Mouse (Mus musculus): ENCODE data around the gene Pitpnm1.

Pitpnm1 gene

DNA sequence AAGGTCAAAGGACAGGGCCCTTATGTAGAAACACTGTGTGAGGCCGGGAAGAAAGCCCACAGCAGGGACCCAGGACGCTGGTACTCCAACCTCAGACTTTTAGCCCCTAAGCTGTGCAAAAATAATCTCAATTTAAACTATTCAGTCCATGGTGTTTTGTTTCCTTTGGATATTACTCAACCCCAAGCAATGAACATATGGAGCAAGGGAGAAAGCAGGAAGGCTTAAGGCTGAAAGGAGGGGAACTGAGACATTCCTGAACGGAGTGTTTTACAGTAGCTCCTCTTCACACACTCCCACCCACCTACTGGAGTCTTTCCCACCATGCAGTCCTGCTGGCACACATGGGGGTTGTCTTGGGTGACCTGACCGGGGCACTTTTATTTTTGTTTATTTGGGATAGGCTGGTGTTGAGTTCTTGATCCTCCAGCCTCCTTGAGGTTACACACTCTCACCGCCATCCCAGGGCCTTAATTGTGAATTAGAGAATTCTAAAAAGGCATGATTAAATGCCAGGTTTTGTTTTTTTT is 5.0 kb upstream of the Pitpnm1 start:
- no peak for DNase-seq (ENCODE audit: low spot score in 2 of 2)

DNA sequence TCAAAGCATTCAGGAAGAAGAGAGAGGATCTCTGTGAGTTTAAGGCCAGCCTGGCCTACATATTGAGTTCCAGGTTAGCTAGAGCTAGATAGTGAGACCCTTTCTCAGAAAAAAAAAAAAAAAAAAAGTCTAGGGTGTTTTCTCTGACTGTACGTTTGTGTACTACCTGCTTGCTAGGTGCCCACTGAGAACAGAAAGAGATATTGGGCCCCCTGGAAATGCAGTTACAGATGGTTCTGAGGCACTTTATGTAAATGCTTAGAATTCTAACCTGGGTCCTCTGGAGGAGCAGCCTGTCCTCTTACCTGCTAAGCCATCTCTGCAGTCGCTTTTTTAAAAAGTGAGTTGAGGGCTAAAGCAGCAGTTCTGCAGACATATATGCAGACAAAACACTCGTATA is 4.0 kb upstream of the Pitpnm1 start:
- DNase-seq (ENCODE audit: low spot score in 2 of 2): no peak

DNA sequence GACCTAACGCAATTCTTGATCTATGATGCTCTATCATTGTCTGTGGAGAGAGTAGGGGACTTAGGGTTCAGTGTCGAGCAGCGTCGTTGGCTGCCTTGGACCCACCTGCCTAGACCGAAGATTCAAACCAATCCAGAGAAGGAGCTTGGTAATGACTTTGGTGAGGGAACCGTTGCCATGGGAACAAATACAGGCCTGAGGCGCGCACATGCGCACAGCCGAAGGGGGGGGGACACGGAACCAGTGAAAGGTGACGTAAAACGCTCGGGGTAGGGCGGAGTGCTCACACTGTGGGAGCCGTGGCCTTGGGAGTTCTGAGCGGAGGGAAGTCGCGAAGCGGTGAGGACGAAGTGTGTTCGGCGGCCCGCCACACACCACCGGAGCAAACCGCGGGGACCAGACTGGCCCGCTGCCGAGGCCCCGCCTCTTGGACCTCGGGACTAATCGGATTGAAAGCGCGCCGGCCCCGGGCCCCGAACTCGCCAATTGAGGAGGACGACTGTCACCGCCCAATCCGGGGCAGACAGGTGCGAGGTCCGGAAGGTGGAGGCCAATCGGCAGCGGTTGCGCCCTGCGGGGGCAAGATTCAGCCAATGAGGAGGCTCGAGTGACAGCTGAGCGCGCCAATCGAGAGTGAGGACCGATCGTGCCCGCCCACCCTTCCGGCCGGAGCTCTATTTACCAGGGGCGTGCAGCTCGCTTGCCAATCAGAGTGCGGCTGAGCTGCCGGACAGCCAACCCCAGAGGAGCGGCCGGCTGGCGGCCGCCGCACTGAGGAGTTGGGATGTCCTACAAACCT is 3.0 kb upstream of the Pitpnm1 start, which contains the start of gene Cdk2ap2:
Gene Cdk2ap2, plus strand, starts transcription at position 541 of the 799 bp plus-strand sequence.
- peak; percentile 99 to 100 for DNase-seq (ENCODE audit: low spot score in 2 of 2)

DNA sequence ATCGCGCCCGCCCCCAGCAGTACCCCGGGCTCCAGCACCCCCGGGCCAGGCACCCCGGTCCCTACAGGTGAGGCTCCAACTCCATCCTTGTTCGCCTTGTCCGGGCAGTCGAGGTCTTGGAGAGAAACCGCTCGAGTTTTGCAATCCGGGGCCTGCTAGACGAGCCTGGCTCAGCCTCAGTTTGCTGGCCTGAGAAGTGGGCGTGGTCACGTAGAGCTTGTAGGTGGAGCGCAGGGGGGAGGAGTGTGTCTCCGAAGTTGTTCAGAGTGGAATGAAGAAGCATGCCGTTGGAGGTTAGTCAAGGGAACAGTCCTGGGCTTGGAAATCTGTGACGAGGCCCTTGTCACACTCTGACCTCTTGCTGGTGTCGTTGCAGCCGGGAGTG is 2.4 kb upstream of the Pitpnm1 start:
- DNase-seq (ENCODE audit: low spot score in 2 of 2): peak; percentile 88 to 93

DNA sequence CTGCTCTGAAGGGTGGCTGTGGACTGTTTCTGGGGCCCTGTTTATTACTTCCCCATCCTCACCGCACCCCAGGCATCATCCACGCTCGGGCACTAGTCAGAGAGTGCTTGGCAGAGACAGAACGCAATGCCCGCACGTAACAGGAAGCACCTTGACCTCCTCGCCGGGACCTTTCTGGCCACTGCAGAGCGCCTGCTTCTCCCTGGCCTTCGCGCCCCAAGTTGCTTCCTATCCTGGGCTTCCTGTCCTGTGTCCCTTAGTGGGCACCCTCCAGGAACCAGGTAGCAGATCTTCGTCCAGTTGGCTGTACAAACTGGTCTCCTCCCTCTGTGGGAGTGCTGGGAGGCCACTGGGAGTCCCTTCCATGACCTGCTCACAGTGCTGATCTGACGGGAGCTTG is 1.4 kb upstream of the Pitpnm1 start:
- peak in 1 of 2 experiments; percentile 78 for DNase-seq (ENCODE audit: low spot score in 2 of 2)

DNA sequence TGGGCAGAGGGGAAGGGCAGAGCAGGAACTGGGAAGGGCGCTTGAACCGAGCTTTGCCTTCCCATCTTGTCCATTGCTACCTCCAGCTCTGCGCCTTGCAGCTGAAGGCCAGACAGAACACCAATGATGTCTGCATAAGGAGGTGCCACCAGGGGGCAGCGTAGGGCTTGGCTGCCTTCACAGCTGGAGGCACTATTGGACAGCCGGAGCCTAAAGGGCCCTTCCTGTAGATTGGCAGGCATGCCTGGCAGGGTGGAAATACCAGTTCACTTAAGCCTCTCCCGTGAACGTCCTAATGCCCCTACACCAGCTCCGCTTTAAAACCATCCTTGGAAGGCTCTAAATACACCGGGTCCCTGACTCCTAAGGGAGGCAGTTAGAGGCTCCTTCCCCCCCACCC is 742 bp upstream of the Pitpnm1 start:
- peak; percentile 96 to 99 for DNase-seq (ENCODE audit: low spot score in 2 of 2)

DNA sequence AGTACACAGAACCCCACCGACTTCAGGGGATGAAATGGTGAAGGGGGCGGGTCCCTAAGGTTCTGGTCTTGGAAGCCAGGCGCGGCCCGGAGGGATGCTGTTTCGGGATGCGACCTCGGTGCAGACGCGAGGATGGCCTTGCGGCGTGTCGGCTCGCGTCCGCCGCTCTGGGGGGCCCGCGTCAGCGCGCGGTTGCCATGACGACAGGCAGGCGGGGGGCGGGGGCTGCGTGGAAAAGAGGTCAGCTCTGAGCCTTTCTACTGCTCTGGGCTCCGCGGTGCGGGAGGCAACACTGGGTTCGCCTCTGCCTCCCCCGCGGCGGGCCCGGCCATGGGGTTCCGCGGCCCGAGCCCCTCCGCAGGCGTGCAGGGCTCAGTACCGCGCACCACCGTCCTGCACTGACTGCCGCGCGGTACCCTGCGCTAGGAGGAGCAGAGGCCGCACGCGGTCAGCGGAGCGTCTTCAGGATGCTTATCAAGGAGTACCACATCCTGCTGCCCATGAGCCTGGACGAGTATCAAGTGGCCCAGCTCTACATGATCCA is 992 bp downstream of the Pitpnm1 start:
- peak in 1 of 2 experiments; percentile 73 for DNase-seq (ENCODE audit: low spot score in 2 of 2)

DNA sequence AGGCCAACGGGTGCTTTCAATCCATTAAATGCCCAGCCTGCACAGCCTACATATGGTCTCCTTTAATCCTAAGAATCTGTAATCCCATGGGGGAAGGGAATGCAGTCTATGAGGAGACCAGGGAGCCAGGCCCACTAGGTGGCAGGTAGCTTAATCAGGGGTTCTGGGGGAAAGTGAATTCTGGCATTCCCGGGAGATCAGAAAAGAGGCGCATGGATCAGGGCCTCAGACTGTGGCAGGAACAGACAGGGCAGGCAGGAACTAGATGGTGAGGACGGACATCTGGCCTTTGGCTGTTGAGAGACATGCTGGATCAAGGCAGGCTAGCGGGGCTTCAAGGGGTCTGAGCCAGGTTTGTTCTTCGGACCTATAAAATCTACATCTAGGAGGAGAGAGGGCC is 1.7 kb downstream of the Pitpnm1 start:
- no peak for DNase-seq (ENCODE audit: low spot score in 2 of 2)

DNA sequence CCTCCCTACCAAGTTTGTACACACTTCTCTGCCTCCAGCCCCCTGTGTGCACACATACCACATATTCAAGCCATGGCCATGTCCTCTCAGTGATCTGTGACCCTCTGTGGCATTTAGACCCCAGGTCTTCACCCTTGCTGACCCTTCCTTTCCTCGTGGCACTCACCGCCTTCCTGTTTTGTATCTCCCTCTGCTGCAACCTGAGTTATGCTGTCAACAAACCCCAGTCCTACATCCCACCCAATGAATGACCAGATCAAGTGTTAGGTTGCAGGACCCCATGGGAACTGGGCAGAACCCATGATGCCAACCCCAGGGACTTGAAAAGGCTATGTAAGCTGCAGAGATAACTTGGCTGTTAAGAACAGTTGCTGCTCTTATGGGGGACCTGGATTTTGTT is 2.3 kb downstream of the Pitpnm1 start:
- no peak for DNase-seq (ENCODE audit: low spot score in 2 of 2)

DNA sequence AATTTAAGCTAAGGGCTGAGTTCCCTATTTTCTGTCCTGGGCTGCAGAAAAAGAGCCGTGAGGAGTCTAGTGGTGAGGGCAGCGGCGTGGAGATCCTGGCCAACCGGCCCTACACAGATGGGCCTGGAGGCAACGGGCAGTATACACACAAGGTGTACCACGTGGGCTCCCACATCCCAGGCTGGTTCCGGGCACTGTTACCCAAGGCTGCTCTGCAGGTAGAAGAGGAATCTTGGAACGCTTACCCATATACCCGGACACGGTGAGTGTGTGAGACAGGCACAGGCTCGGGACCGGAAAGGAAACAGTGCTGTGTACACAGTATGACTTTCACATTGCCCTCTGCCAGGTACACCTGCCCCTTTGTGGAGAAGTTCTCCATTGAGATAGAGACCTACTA is 2.8 kb downstream of the Pitpnm1 start:
- DNase-seq (ENCODE audit: low spot score in 2 of 2): no peak

DNA sequence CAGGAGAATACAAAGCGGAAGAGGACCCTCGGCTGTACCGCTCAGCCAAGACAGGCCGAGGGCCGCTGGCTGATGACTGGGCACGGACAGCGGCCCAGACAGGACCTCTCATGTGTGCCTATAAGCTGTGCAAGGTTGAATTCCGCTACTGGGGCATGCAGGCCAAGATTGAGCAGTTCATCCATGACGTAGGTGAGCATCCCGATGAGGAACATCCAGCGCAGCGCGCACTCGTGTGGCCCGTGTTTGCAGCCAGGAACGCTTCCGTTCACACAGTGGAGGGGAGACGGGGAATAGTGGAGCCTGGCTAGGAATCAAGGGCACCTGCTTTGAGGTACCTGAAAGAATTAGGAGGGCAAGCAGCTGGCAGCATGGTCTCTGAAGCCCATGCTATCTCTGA is 3.5 kb downstream of the Pitpnm1 start:
- no peak for DNase-seq (ENCODE audit: low spot score in 2 of 2)

DNA sequence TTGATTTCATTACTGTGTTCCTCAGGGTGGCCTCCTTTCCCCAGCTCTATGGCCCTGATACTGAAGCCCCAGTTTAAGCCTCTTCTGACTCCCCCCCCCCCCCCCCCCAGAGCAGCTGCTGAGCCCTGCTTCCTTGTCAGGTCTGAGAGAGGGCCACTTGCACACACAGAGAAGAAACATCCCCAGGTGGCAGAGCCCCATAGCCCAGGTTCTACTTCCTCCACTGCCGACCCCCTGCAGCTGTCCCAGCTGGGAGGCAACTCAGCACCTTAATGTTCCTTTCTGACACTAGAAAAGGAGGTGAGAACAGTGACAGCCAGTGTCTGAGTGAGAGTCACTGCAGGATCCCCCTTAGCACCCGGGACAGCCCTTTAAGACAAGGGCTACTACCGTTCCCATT is 4.0 kb downstream of the Pitpnm1 start:
- no peak for DNase-seq (ENCODE audit: low spot score in 2 of 2)

DNA sequence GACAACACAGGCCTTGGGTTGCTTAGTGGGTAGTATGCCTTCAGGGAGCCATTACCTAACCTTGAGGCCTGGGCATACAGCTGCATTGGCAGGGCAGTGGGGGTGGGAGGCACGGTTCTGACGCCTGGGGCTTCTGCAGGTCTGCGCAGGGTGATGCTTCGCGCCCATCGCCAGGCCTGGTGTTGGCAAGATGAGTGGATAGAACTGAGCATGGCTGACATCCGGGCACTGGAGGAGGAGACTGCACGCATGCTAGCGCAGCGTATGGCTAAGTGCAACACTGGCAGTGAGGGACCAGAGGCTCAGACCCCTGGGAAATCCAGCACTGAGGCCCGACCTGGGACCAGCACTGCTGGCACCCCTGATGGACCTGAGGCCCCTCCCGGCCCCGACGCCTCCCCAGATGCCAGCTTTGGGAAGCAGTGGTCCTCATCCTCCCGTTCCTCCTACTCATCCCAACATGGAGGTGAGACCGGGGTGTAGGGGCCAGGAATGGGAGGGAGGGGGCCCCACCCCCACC is 4.9 kb downstream of the Pitpnm1 start:
- no peak for DNase-seq (ENCODE audit: low spot score in 2 of 2)

DNA sequence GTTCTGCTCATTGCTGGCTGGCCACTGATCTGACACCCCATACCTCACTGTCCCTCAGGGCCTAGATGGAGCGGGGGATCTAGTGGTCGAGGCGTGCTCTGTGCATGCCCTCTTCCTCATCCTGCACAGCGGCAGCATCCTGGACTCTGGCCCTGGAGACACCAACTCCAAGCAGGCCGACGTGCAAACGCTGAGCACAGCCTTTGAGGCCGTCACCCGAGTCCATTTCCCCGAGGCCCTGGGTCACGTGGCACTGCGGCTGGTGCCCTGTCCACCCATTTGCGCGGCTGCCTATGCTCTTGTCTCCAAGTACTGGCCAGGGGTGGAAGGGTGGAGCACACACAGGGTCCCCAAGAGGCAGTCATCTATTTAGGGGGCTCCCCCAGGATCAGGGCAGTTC is 6.9 kb downstream of the Pitpnm1 start:
- DNase-seq (ENCODE audit: low spot score in 2 of 2): peak in 1 of 2 experiments; percentile 60

DNA sequence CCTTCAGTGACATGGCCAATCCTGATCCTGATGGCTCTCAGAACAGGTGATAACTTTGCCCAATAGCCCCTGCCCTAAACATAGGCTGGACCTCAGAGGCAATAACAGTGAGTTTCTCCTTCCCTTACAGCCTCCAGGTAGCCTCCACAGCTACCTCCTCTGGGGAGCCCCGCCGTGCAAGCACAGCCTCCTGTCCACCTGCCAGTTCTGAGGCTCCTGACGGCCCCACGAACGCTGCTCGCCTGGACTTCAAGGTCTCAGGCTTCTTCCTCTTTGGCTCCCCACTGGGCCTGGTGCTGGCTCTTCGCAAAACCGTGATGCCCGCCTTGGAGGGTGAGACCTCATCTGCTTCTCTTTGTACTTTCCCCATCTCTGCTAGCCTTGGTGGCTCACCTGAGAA is 8.7 kb downstream of the Pitpnm1 start:
- DNase-seq (ENCODE audit: low spot score in 2 of 2): peak in 1 of 2 experiments; percentile 61

DNA sequence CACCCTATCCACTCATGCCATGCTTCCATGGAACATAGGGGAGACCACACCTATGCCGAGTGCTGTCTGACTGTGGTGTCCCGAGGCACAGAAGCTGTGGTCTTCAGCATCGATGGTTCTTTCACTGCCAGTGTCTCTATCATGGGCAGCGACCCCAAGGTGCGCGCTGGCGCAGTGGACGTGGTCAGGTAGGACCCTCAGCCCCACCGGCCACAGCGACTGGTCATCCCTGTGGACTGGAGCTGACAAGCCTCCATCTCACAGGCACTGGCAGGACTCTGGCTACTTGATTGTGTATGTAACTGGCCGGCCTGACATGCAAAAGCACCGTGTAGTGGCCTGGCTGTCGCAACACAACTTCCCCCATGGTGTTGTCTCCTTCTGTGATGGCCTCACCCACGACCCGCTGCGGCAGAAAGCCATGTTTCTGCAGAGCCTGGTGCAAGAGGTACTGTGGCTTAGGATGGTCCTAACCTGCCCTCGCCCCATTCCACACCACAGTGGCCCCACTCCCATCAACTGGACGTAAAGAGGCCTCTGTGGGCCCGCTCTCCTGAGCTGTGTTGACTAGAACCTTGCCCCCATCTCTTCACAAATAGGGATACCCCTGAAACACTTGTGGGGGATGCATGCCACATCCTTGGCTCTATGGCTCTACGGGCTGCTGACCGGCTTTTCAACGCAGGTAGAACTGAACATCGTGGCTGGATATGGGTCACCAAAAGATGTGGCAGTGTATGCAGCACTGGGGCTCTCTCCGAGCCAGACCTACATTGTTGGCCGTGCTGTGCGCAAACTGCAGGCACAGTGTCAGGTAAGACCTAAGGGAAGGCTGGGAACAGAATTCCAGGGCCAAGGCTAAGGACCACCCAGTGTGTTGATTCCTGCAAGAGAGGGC is 12.5 kb downstream of the Pitpnm1 start:
- DNase-seq (ENCODE audit: low spot score in 2 of 2): peak in 1 of 2 experiments; percentile 73

DNA sequence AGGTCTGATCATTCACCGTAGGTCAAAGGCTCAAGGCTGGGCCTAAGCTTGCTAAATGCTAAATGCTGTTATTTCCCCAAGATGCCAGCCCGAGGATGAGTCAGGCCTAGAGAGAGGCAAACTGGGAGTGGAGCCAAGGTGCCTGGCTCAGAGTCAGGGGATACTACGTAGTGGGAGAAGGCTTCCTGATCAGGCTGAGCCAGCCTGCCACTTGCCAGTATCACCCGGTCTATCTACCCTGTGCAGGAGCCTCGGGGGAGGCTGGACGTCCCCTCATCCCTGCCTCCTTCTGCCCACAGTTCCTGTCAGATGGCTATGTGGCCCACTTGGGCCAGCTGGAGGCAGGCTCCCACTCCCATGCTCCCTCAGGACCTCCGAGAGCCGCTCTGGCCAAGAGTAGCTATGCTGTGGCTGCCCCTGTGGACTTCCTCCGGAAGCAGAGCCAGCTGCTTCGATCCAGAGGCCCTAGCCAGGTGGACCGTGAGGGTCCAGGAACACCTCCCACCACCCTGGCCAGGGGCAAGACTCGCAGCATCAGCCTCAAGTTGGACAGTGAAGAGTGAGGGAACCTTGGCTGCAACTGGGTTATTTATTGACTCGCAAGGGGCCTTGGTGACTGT is 13.5 kb downstream of the Pitpnm1 start:
- peak; percentile 89 to 92 for DNase-seq (ENCODE audit: low spot score in 2 of 2)

DNA sequence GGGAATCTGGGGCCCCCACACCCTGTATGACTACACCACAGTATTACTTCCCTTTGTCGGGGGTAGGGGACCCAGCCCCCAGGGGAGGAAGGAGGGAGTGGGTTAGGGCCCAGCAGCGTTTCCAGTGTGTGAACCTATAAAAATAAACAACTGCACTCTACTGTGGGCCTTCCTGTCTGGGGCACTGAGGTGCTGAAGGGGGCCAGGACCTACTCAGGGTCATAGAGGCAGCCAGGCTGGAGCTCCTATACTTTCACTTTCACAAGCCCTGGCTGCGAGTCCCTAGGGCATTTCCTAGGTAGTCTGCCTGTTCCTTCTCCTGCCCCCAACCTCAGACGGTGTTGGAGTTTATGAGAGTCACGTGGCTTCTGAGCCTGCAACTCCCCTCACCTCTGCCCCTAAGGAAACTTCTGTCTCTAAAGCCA is 14.0 kb downstream of the Pitpnm1 start:
- DNase-seq (ENCODE audit: low spot score in 2 of 2): peak; percentile 66 to 80

DNA sequence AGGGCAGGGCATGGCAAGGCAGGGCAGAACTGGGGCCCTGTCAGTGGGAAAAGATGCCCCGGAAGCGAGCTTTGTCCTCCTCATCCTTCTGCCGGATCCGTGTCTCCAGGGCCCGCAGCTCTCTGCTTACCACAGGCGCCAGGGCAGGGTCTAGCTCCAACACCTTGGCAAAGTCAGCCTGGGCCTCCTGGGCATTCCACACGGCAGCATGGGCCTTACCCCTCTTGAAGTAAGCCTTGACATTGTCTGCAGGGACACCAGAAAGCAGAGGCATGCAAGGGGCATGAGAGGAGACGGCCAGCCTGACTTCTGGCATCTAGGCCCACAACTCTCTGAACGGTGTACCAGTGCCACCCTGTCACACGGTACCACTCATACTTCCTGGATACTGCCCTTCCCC is 14.8 kb downstream of the Pitpnm1 start:
- DNase-seq (ENCODE audit: low spot score in 2 of 2): no peak

DNA sequence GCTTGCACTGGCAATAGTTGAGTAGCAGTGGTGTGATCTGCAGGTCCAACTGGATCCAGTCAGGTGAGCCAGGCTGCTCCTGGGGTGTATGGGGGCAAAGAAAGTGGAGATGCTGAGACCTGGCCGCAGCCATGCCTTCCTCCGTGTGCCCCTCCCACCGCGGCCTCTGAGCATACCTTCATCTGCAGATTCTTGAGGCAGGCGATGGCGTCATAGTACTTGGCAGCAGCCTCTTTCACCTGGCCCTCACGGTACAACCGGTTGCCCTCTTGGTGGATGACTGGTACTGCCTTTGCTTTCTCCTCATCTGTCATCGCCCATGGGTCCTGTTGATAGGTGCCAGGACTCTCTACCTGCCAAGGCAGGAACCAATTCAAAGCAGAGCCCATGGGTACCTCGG is 15.3 kb downstream of the Pitpnm1 start:
- no peak for DNase-seq (ENCODE audit: low spot score in 2 of 2)

DNA sequence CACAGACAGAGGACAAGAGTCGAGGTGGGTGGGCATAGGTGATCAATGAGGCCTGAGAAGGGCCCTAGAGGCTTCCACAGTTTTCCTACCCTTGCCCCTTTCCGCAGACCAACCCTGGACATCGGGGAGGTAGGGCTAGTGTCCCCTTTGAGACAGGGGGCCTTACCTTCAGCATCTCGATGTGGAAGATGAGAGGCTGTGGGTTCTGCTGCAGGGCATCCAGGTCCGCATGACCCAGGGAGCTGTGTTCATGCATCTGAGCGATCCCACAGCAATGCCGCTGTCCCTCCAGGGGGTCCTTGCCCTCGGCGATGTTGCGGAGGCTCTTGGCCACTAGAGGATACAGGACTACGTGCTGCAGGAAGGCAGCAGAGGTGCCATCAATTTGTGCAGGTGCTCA is 16.0 kb downstream of the Pitpnm1 start:
- DNase-seq (ENCODE audit: low spot score in 2 of 2): no peak

DNA sequence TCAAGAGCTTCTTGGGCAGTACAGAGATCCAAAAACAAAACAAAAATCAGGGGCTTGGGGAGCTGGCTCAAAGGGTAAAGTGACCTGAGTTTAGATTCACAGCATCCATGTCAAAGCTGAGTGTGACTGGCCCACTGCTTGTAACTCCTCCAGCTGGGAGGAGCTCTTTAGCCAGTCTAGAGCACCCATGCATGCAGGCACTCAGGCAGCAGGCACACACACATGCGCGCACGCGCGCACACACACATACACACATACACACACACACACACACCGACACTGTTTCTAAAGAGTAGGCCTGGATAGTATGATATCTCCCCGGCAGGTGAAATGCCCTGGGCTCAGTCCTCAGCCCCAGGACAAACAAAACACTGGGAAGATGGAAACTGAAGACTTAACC is 17.2 kb downstream of the Pitpnm1 start:
- DNase-seq (ENCODE audit: low spot score in 2 of 2): no peak

All from spleen, postnatal 4 days (tissue).